Mouse (Mus musculus) forebrain, postnatal 0 days (tissue): ENCODE results near the gene Tgfbi. TPM values are rescaled to one million over a fixed set of nuclear protein-coding genes. Genes with fewer than 3 reads are reported as not detected.
A peak's percentile ranks its signal among the peaks of the same experiment; 100 is the strongest.

Experiments
- ATAC-seq: fragments of 200-750 bp; cut with Nextera tagmentation; 2 replicates; pipeline ENCODE4 v1.8.0; 2017; ENCODE audit warnings: mild to moderate bottlenecking, moderate library complexity
- DNase-seq: peaks from one replicate; pipeline ENCODE4 v3.0.0-alpha.2; 2015
- H3K27ac ChIP-seq: fragments of 300-500 bp; sonication (generic); 2 replicates; pipeline ENCODE4 v1.5.1; 2014; ENCODE audit warnings: low read depth, mild to moderate bottlenecking, antibody characterized with exemption, low read length, moderate library complexity, mixed read lengths
- H3K27me3 ChIP-seq: fragments of 300-500 bp; sonication (generic); 2 replicates; pipeline ENCODE4 v1.6.1; 2014; ENCODE audit warnings: mild to moderate bottlenecking, low read length, mixed read lengths; ENCODE audit not compliant: insufficient read depth
- H3K36me3 ChIP-seq: fragments of 300-500 bp; sonication (generic); 2 replicates; pipeline ENCODE4 v1.6.1; 2014; ENCODE audit warnings: mild to moderate bottlenecking, moderate library complexity; ENCODE audit not compliant: insufficient read depth
- H3K4me1 ChIP-seq: fragments of 300-500 bp; sonication (generic); 2 replicates; pipeline ENCODE4 v1.6.1; 2014; ENCODE audit warnings: antibody characterized with exemption; ENCODE audit not compliant: insufficient read depth
- H3K4me2 ChIP-seq: fragments of 300-500 bp; sonication (generic); 2 replicates; pipeline ENCODE4 v1.6.1; 2014; ENCODE audit warnings: low read depth, mild to moderate bottlenecking, moderate library complexity
- H3K4me3 ChIP-seq: fragments of 300-500 bp; sonication (generic); 2 replicates; pipeline ENCODE4 v1.5.1; 2014; ENCODE audit warnings: low read depth, low read length, mixed read lengths
- H3K9ac ChIP-seq: fragments of 300-500 bp; sonication (generic); 2 replicates; pipeline ENCODE4 v1.6.1; 2014; ENCODE audit warnings: mild to moderate bottlenecking
- H3K9me3 ChIP-seq: fragments of 300-500 bp; sonication (generic); 2 replicates; pipeline ENCODE4 v1.6.1; 2016; ENCODE audit warnings: low read length
- CTCF ChIP-seq: sonication (generic); IDR thresholded peaks from 2 replicates; pipeline ENCODE4 v1.5.1; 2016; ENCODE audit warnings: antibody characterized with exemption, control low read depth, low read depth
- WGBS: fragments of 180-500 bp; shearing (Covaris S2); extraction: QIAGEN DNeasy Blood & Tissue Kit; methylation state at CpG from one replicate; pipeline ENCODE4 v1.1.7; 2014; 5-methylcytosine and 5-hydroxymethylcytosine counted together
- polyA plus RNA-seq: library from polyadenylated mRNA; unstranded; fragments of >200 nt; fragmentation: Nextera tagmentation; extraction: Ambion mirVana; gene quantifications from 2 replicates; pipeline ENCODE4 v1.2.1, GENCODE M21; 2015
- total RNA-seq: library from RNA; depleted of rRNA; stranded (reverse); fragments of >200 nt; gene quantifications from 2 replicates; pipeline ENCODE4 v1.2.3, GENCODE M21; 2014; rRNA removed

Tgfbi gene
- total RNA-seq: 4.3 and 4.8 TPM in 2 replicates
- 4.9 and 5.3 TPM in 2 replicates for polyA plus RNA-seq

- WGBS: 4% methylated on average over 34 of the region's 36 CpGs
- no peaks in the 10 kb centered on the region for H3K36me3 ChIP-seq
- peak within 1 kb of the TSS; percentile 36 for H3K4me3 ChIP-seq
- TF ChIP-seq CTCF: no peak
- DNase-seq: peak; percentile 33
- peak within 1 kb of the TSS; percentile 78 for H3K4me2 ChIP-seq
- H3K9ac ChIP-seq: peak within 1 kb of the TSS; percentile 51
- no peak within 1 kb of the TSS for H3K27ac ChIP-seq
- no peaks in the 10 kb centered on the region for H3K4me1 ChIP-seq
- H3K9me3 ChIP-seq: no peaks in the 10 kb centered on the region
- peaks cover 9% of the 10 kb centered on the region for H3K27me3 ChIP-seq
- peak; percentile 53 for ATAC-seq
Measured at GRCm38 (mm10) chr13:56609103-56609856, at the start of gene Tgfbi. Gene Tgfbi, plus strand, starts transcription at chr13:56609523.

DNA sequence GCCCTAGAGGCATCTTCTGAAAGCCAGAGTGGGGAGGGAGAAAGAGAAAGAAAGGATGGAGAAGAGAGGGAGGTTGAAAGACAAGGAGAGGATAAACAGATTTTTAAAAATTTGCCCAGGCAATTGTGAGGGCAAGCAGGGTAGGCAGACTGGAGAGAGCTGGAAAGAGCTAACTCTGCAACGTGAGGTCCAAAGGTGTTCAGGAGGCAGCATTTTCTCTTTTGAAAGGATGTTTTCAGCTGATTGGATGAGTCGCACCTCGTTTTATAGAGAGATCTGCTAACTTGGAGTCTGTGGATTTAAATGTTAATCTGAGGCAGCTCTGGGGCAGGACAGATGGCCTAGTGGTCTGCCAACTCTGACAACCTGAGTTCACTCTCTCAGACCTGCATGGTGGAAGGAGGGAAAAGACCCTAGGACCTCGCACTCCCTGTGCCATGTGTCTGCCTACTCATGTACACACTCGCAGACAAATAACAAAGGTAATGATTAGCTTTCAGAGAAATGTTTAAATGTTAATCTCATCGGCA is 49.4 kb upstream of the Tgfbi start:
- Histone ChIP-seq H3K4me2 (no peak overlapping the region), H3K4me3 (no peak overlapping the region), H3K4me1 (no peaks in the 10 kb centered on the region), H3K27me3 (no peaks in the 10 kb centered on the region), H3K36me3 (no peaks in the 10 kb centered on the region), H3K27ac (no peak overlapping the region), H3K9me3 (no peaks in the 10 kb centered on the region), H3K9ac (no peak overlapping the region)
- DNase-seq (no peak), ATAC-seq (no peak)
- TF ChIP-seq CTCF: no peak
- WGBS: 74% methylated on average over 6 of the region's 6 CpGs

DNA sequence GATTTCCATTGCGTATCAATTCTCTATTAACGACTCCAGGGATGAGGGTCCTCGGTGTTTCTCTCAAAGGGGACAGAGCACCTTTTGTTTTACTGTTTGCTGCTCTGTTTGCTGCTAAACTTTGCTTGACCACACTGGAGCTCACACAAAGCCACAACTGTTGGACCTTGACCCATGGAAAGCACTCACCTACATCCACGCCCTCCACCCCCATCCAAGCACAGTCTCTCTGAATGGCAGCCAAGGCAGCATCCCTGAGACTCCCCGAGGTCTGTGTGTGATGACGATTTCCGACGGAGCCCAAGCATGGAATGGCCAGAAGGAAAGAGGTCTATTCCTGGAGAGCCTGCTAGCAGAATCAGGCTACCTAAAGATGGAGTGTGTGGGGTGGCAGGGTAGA is 48.2 kb upstream of the Tgfbi start:
- Histone ChIP-seq H3K36me3 (no peaks in the 10 kb centered on the region), H3K27ac (no peak overlapping the region), H3K9me3 (no peaks in the 10 kb centered on the region), H3K27me3 (no peaks in the 10 kb centered on the region), H3K9ac (no peak overlapping the region), H3K4me1 (no peaks in the 10 kb centered on the region), H3K4me2 (no peak overlapping the region), H3K4me3 (no peak overlapping the region)
- no peak for TF ChIP-seq CTCF
- ATAC-seq: no peak
- DNase-seq: no peak
- WGBS: 68% methylated on average over 8 of the region's 8 CpGs

DNA sequence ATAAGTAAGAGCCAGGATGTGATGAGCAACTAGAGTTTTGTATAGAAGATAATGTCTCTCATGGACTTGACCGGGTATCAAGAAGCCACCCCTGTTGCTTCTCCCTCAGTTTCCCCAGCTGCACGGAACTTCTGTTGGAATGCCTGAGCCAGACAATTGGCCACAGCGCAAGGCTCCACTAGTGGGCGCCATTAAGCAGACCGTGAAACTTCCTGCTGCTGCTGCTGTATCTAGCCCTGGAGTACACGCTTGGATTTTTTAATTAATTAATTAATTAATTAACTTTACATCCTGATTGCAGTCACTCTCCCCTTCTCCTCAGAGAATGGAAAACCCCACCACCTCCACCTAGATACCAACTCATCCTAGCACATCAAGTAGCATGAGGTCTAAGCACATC is 46.2 kb upstream of the Tgfbi start:
- no peak overlapping the region for H3K27ac ChIP-seq
- H3K9ac ChIP-seq: no peak overlapping the region
- ATAC-seq: no peak
- no peaks in the 10 kb centered on the region for H3K9me3 ChIP-seq
- H3K27me3 ChIP-seq: no peaks in the 10 kb centered on the region
- H3K4me1 ChIP-seq: no peaks in the 10 kb centered on the region
- no peak overlapping the region for H3K4me2 ChIP-seq
- peak; percentile 63 for TF ChIP-seq CTCF
- no peak overlapping the region for H3K4me3 ChIP-seq
- no peaks in the 10 kb centered on the region for H3K36me3 ChIP-seq
- DNase-seq: no peak
- 44% methylated on average over 6 of the region's 6 CpGs for WGBS

DNA sequence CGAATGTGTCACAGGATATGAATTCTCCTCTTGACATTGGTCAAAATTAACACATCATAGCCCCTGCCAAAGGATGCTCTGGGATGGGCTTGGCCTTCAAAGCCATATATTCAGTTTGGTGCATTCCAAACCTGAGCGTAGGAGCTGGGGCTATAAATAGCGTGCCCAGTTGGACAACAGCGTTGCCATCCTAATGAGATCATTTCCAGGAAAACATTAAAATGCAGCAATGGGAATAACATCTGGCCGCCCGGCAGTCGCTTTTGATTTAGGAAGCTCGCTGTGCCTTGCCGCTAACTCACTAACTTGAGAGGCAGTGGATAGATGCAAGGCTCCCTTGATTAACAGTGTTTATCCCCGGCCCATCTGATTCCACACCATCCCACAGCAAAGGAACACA is 43.0 kb upstream of the Tgfbi start:
- peak; percentile 32 for DNase-seq
- no peak for TF ChIP-seq CTCF

DNA sequence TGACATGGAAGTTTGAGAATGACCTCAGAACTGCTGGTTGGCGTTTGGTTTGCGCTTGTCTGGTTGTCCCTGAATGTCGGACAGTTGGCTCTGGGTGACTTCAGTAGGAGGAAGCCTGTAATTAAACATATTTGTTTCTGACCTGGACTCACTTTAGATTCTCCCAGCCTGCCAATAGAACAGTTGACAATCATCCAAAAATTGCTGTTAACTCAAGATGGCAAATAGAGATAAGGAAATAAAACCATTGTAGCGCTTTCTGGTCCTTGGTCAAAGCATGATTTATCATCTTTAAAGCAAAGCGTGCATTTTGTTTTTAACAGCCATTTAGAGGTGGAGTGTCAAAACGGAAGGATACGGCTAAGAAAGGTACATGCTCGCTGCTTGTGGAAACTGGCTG is 37.7 kb upstream of the Tgfbi start:
- DNase-seq (no peak), ATAC-seq (no peak)
- H3K4me2 ChIP-seq: no peak overlapping the region
- no peaks in the 10 kb centered on the region for H3K36me3 ChIP-seq
- no peaks in the 10 kb centered on the region for H3K4me1 ChIP-seq
- H3K4me3 ChIP-seq: no peak overlapping the region
- H3K27ac ChIP-seq: no peak overlapping the region
- no peaks in the 10 kb centered on the region for H3K9me3 ChIP-seq
- TF ChIP-seq CTCF: no peak
- no peaks in the 10 kb centered on the region for H3K27me3 ChIP-seq
- WGBS: 74% methylated on average over 8 of the region's 8 CpGs
- no peak overlapping the region for H3K9ac ChIP-seq

More for the DNA sequence above, 43.0 kb upstream of the Tgfbi start:
- H3K27me3 ChIP-seq: no peaks in the 10 kb centered on the region
- ATAC-seq: no peak
- H3K27ac ChIP-seq: no peak overlapping the region
- H3K4me3 ChIP-seq: no peak overlapping the region
- no peaks in the 10 kb centered on the region for H3K4me1 ChIP-seq
- H3K9ac ChIP-seq: no peak overlapping the region
- H3K36me3 ChIP-seq: no peaks in the 10 kb centered on the region
- H3K9me3 ChIP-seq: no peaks in the 10 kb centered on the region
- 54% methylated on average over 10 of the region's 10 CpGs for WGBS
- no peak overlapping the region for H3K4me2 ChIP-seq

- H3K27me3 ChIP-seq: no peaks in the 10 kb centered on the region
- no peak overlapping the region for H3K9ac ChIP-seq
- H3K36me3 ChIP-seq: no peaks in the 10 kb centered on the region
- DNase-seq (no peak), ATAC-seq (no peak)
- H3K27ac ChIP-seq: no peak overlapping the region
- H3K4me2 ChIP-seq: no peak overlapping the region
- no peak overlapping the region for H3K4me3 ChIP-seq
- TF ChIP-seq CTCF: no peak
- WGBS: 82% methylated on average over 4 of the region's 4 CpGs
- H3K4me1 ChIP-seq: no peaks in the 10 kb centered on the region
- no peaks in the 10 kb centered on the region for H3K9me3 ChIP-seq
Measured at GRCm38 (mm10) chr13:56575074-56575473, 34.2 kb upstream of the Tgfbi start.
